Mouse (Mus musculus) bone marrow, adult 2 months (tissue): Measurements from ENCODE around the gene Far1.

Experiments used
- CTCF ChIP-seq: fragments of 200-500 bp; IDR thresholded peaks from 2 replicates; pipeline ENCODE4 v1.5.1; 2011; ENCODE audit warnings: low read length, control low read depth; ENCODE audit not compliant: control insufficient read depth, insufficient read depth
- POLR2A ChIP-seq: fragments of 200-500 bp; IDR thresholded peaks from 2 replicates; pipeline ENCODE4 v1.6.1; 2011; ENCODE audit warnings: low read depth, mild to moderate bottlenecking, control low read depth, low read length, borderline replicate concordance; ENCODE audit not compliant: control insufficient read depth

GRCm38 (mm10) chr7:113597231-113597630, 83.6 kb downstream of the Far1 start:
- no peak for TF ChIP-seq CTCF
- no peak for TF ChIP-seq POLR2A
